Mouse (Mus musculus) megakaryocyte, embryonic 14.5 days (primary cell): Measurements from ENCODE around the gene Dmxl2. TPM values are rescaled to one million over a fixed set of nuclear protein-coding genes. Genes with fewer than 3 reads are reported as not detected.

ENCODE experiments used
- H3K27me3 ChIP-seq: replicated peaks from 2 replicates; pipeline ENCODE3; 2012; ENCODE audit warnings: inconsistent platforms
- H3K36me3 ChIP-seq: replicated peaks from 2 replicates; pipeline ENCODE3; 2012; ENCODE audit warnings: low read length, inconsistent platforms, mixed read lengths
- H3K4me1 ChIP-seq: 2 replicates; pipeline ENCODE4 v1.6.1; 2012; ENCODE audit warnings: inconsistent platforms
- H3K4me3 ChIP-seq: replicated peaks from 2 replicates; pipeline ENCODE3; 2012; ENCODE audit warnings: moderate library complexity, mild to moderate bottlenecking, inconsistent platforms
- H3K9me3 ChIP-seq: 2 replicates; pipeline ENCODE4 v1.6.1; 2012; ENCODE audit warnings: inconsistent platforms
- FLI1 ChIP-seq: IDR thresholded peaks from 2 replicates; pipeline ENCODE4 v1.6.1; 2012; ENCODE audit warnings: low read length, inconsistent platforms, mixed read lengths
- GATA1 ChIP-seq: IDR thresholded peaks from 3 replicates; pipeline ENCODE4 v1.6.1; 2012; ENCODE audit warnings: mixed read lengths, low read length, inconsistent platforms, borderline replicate concordance
- polyA plus RNA-seq: library from polyadenylated mRNA; stranded (reverse); fragments of >175 nt; gene quantifications from 2 replicates; pipeline ENCODE4 v1.2.3, GENCODE M21; 2012; ENCODE audit warnings: low replicate concordance; ENCODE audit not compliant: insufficient read depth

The Dmxl2 gene
- polyA plus RNA-seq, result 0.69 and 0.80 TPM in 2 replicates

GRCm38 (mm10) chr9:54501453-54502110, at the start of gene Dmxl2:
Gene Dmxl2 (minus strand): TSS chr9:54501626.
- Histone ChIP-seq H3K9me3 (no peaks in the 10 kb centered on the region), H3K27me3 (peaks cover 29% of the 10 kb centered on the region), H3K36me3 (no peaks in the 10 kb centered on the region), H3K4me1 (peaks cover 24% of the 10 kb centered on the region), H3K4me3 (peak within 1 kb of the TSS; percentile 98)
- no peak for TF ChIP-seq GATA1
- TF ChIP-seq FLI1, result no peak

GRCm38 (mm10) chr9:54549433-54549832, 48.0 kb upstream of the Dmxl2 start:
- Histone ChIP-seq H3K9me3 (no peaks in the 10 kb centered on the region), H3K27me3 (peaks cover 43% of the 10 kb centered on the region), H3K4me3 (no peak overlapping the region), H3K36me3 (no peaks in the 10 kb centered on the region), H3K4me1 (peaks cover 19% of the 10 kb centered on the region)
- TF ChIP-seq FLI1 (no peak), GATA1 (no peak)

GRCm38 (mm10) chr9:54547536-54547935, 46.1 kb upstream of the Dmxl2 start:
- H3K27me3 ChIP-seq, result peaks cover 53% of the 10 kb centered on the region
- H3K36me3 ChIP-seq, result no peaks in the 10 kb centered on the region
- H3K9me3 ChIP-seq, result no peaks in the 10 kb centered on the region
- H3K4me3 ChIP-seq, result no peak overlapping the region
- TF ChIP-seq GATA1 (no peak), FLI1 (no peak)
- peaks cover 17% of the 10 kb centered on the region for H3K4me1 ChIP-seq

DNA sequence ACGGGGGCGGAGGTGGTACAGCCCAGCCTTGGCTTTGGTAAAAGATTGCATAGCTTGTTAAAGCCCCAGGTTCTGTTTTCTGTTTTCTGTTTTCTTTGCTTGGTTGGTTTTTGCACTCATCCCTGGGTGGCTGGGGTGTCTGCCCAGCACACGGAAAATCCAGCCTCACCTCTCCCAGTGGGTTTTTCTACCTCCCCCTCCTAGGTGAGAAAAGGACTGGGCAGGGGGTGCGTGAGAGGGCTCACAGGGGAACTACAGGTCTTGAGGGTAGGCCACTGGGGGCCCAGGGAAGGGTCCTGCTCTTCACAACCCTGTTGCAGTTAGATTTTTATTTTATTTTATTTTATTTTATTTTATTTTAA, 43.5 kb upstream of the Dmxl2 start:
- TF ChIP-seq GATA1, result no peak
- TF ChIP-seq FLI1, result no peak
- peaks cover 57% of the 10 kb centered on the region for H3K27me3 ChIP-seq
- no peak overlapping the region for H3K4me3 ChIP-seq
- H3K4me1 ChIP-seq, result peaks cover 6% of the 10 kb centered on the region; the same call in 1 of the 2 replicates
- no peaks in the 10 kb centered on the region for H3K36me3 ChIP-seq
- no peaks in the 10 kb centered on the region for H3K9me3 ChIP-seq

GRCm38 (mm10) chr9:54544212-54544953, 43.0 kb upstream of the Dmxl2 start:
- no peak for TF ChIP-seq GATA1
- no peak for TF ChIP-seq FLI1
- H3K9me3 ChIP-seq, result no peaks in the 10 kb centered on the region
- H3K4me1 ChIP-seq, result peaks cover 6% of the 10 kb centered on the region; the same call in 1 of the 2 replicates
- no peak overlapping the region for H3K4me3 ChIP-seq
- no peaks in the 10 kb centered on the region for H3K36me3 ChIP-seq
- peaks cover 54% of the 10 kb centered on the region for H3K27me3 ChIP-seq

GRCm38 (mm10) chr9:54540801-54541200, 39.4 kb upstream of the Dmxl2 start:
- Histone ChIP-seq H3K36me3 (no peaks in the 10 kb centered on the region), H3K27me3 (peaks cover 41% of the 10 kb centered on the region), H3K4me3 (no peak overlapping the region), H3K4me1 (no peaks in the 10 kb centered on the region), H3K9me3 (no peaks in the 10 kb centered on the region)
- TF ChIP-seq FLI1 (no peak), GATA1 (no peak)

DNA sequence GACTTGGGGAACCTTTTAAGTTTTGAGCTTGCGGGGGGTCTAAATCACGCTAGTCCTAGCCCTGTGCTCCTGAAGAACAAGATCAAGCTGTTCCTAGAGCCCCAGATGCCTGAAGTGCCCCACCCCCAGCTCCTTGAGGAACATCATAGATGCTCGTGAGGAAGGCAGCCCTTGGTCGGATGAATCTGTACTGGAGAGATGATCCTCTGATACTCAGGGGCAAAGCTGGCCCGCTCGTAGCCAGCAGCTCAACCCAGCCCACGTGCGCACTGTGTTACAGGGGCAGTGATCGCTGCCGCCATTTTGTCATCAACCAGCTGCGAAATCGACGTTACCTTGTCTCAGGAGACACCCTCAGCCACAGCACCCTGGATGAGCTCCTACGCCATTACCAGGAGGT, 37.3 kb upstream of the Dmxl2 start, which contains the start of gene Sh2d7:
Sh2d7 (plus strand) TSS at position 301 of the 400 bp plus-strand sequence.
- no peak for TF ChIP-seq FLI1
- TF ChIP-seq GATA1, result no peak
- no peaks in the 10 kb centered on the region for H3K4me1 ChIP-seq
- H3K9me3 ChIP-seq, result no peaks in the 10 kb centered on the region
- no peak within 1 kb of the TSS for H3K4me3 ChIP-seq
- H3K36me3 ChIP-seq, result no peaks in the 10 kb centered on the region
- H3K27me3 ChIP-seq, result peaks cover 44% of the 10 kb centered on the region

DNA sequence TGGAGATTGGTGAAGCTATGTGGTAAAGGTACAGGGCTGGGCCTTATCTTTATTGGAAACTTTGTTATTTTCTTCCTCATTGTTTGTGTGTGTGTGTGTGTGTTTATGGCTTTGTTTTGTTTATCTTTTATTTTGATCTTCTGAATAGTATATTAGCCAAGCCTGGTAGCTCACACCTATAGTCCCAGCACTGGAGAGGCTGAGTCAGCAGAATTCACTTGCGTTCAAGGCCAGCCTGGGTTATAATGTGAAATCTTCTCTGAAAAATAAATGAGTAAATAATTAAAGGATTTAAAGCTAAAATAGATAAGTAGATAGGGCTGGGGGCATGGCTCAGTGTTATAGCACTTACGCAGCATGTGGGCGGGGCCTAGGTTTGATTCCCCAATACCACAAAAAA, 36.8 kb upstream of the Dmxl2 start:
- peaks cover 41% of the 10 kb centered on the region for H3K27me3 ChIP-seq
- H3K4me1 ChIP-seq, result no peaks in the 10 kb centered on the region
- no peaks in the 10 kb centered on the region for H3K36me3 ChIP-seq
- no peaks in the 10 kb centered on the region for H3K9me3 ChIP-seq
- TF ChIP-seq FLI1, result no peak
- no peak for TF ChIP-seq GATA1
- no peak overlapping the region for H3K4me3 ChIP-seq

GRCm38 (mm10) chr9:54537480-54537879, 36.1 kb upstream of the Dmxl2 start:
- Histone ChIP-seq H3K4me3 (no peak overlapping the region), H3K27me3 (peaks cover 38% of the 10 kb centered on the region), H3K9me3 (no peaks in the 10 kb centered on the region), H3K36me3 (no peaks in the 10 kb centered on the region), H3K4me1 (no peaks in the 10 kb centered on the region)
- TF ChIP-seq GATA1 (no peak), FLI1 (no peak)

- no peaks in the 10 kb centered on the region for H3K36me3 ChIP-seq
- TF ChIP-seq FLI1, result no peak
- TF ChIP-seq GATA1, result no peak
- H3K4me3 ChIP-seq, result no peak overlapping the region
- no peaks in the 10 kb centered on the region for H3K9me3 ChIP-seq
- H3K4me1 ChIP-seq, result no peaks in the 10 kb centered on the region
- peaks cover 37% of the 10 kb centered on the region for H3K27me3 ChIP-seq
These were observed 35.6 kb upstream of the Dmxl2 start for GRCm38 (mm10) chr9:54537030-54537429.
